ENCODE assay signal across 24 mouse cellular contexts in genomic region chr15:102110701-102111494, GRCm38 (mm10). TPM values are rescaled to one million over a fixed set of nuclear protein-coding genes. Genes with fewer than 3 reads are reported as not detected.
DNase-seq lines count a peak whose midpoint lies in the region; ATAC-seq and TF ChIP-seq lines count a peak whose summit lies in the region.
"Had no signal": no experiment of that assay in that cellular context is flagged by ENCODE, and none has a peak within 500 bp of the region (broad histone marks: within the 10 kb centered on the region; RNA-seq: fewer than 3 reads in every experiment).

No protein-coding gene starts in this region.

- H3K27me3 ChIP-seq in cerebellum, adult 2 months (ENCODE audit: control insufficient read depth, insufficient read depth, low read length) = no peaks in the 10 kb centered on the region
- no peaks in the 10 kb centered on the region for H3K27me3 ChIP-seq in limb, embryonic 15.5 days
- peaks cover 15% of the 10 kb centered on the region for H3K27me3 ChIP-seq in limb, embryonic 10.5 days (ENCODE audit: low read depth, poor library complexity, severe bottlenecking)
- H3K27me3 ChIP-seq: Patski had no signal

- no peak overlapping the region for H3K4me3 ChIP-seq in cerebellum, adult 2 months (replicated peaks; ENCODE audit: insufficient read depth, low read depth, low read length)
- H3K4me3 ChIP-seq in limb, embryonic 15.5 days = no peak overlapping the region
- no peak overlapping the region for H3K4me3 ChIP-seq in limb, embryonic 10.5 days
- peak overlapping the region; percentile 25 to 37; a peak in 2 of 4 replicates for H3K4me3 ChIP-seq in ES-E14 (ENCODE audit: insufficient read depth in 1 of 2, low read depth in 1 of 2, low read length in 2 of 2, poor library complexity in 1 of 2, severe bottlenecking in 1 of 2)
- H3K4me3 ChIP-seq: embryonic facial prominence, embryonic 10.5 days; forebrain, embryonic 13.5 days; heart, adult 2 months; layer of hippocampus, adult 2 months; midbrain, embryonic 13.5 days had no signal

- peak; percentile 35 to 47 for DNase-seq in cerebellum, postnatal 14 days
- no peak for DNase-seq in cerebellum, adult 2 months
- DNase-seq in heart, postnatal 4 days = peak; percentile 17
- no peak for DNase-seq in heart, postnatal 14 days
- DNase-seq in limb, embryonic 10.5 days (ENCODE audit: low spot score) = no peak
- no peak for DNase-seq in ES-E14 (ENCODE audit: low read depth, low spot score)
- DNase-seq in spleen, adult 12 weeks (ENCODE audit: low spot score) = no peak
- DNase-seq: adrenal gland, postnatal 10 days; layer of hippocampus, postnatal 36 days; liver; right cerebral cortex, postnatal 25 days had no signal

- H3K4me1 ChIP-seq in cerebellum, adult 2 months (ENCODE audit: control insufficient read depth, insufficient read depth, low read length) = peaks cover 42% of the 10 kb centered on the region
- H3K4me1 ChIP-seq in limb, embryonic 15.5 days = peaks cover 61% of the 10 kb centered on the region
- H3K4me1 ChIP-seq in limb, embryonic 10.5 days = peaks cover 44% of the 10 kb centered on the region
- H3K4me1 ChIP-seq in ES-E14 (ENCODE audit: control insufficient read depth in 2 of 2, insufficient read depth in 2 of 2, low read length in 2 of 2, poor library complexity in 1 of 2) = peaks cover 5 to 8% of the 10 kb centered on the region in 2 experiments; a peak in 2 of 4 replicates

- in situ Hi-C loops in ES-E14 (cut with MboI; ENCODE audit: low sequenced_read_pairs in 2 of 2, unreplicated experiment in 2 of 2) = no loop called here

- H3K4me2 ChIP-seq in limb, embryonic 15.5 days = no peak overlapping the region
- H3K4me2 ChIP-seq: forebrain, embryonic 13.5 days; midbrain, embryonic 13.5 days had no signal

- no peak for ATAC-seq in limb, embryonic 15.5 days (ENCODE audit: insufficient number of reproducible peaks, low FRiP score, low TSS enrichment, low read depth)
- ATAC-seq: forebrain, embryonic 13.5 days; hindbrain, embryonic 16.5 days; intestine, embryonic 16.5 days; lung, postnatal 0 days; midbrain, embryonic 13.5 days; Patski had no signal

- 73% methylated on average over 29 of the region's 29 CpGs for WGBS in cerebellum, adult 2 months
- 79% methylated on average over 29 of the region's 29 CpGs for WGBS in limb, embryonic 15.5 days
- WGBS in limb, embryonic 10.5 days = 82% methylated on average over 29 of the region's 29 CpGs

- TF ChIP-seq POLR2A in cerebellum, adult 2 months (IDR thresholded peaks at IDR 0.05; ENCODE audit: borderline replicate concordance, insufficient read depth, low read length) = no peak

- no peak overlapping the region for H3K9ac ChIP-seq in limb, embryonic 15.5 days
- peak overlapping the region; percentile 9; the same call in 1 of the 2 replicates for H3K9ac ChIP-seq in ES-E14 (ENCODE audit: insufficient read depth, low read depth, low read length, poor library complexity, severe bottlenecking)
- H3K9ac ChIP-seq: forebrain, embryonic 13.5 days; midbrain, embryonic 13.5 days had no signal

- H3K36me3 ChIP-seq in limb, embryonic 15.5 days = peaks cover 99% of the 10 kb centered on the region
- H3K36me3 ChIP-seq in limb, embryonic 10.5 days = peaks cover 79% of the 10 kb centered on the region
- peaks cover 4% of the 10 kb centered on the region; the same call in 1 of the 2 replicates for H3K36me3 ChIP-seq in ES-E14 (ENCODE audit: control insufficient read depth, insufficient read depth, low read length, poor library complexity, severe bottlenecking)

- H3K27ac ChIP-seq in cerebellum, adult 2 months (ENCODE audit: insufficient read depth, low read length) = no peak overlapping the region
- peak overlapping the region; percentile 18; the same call in 1 of the 2 replicates for H3K27ac ChIP-seq in limb, embryonic 15.5 days
- H3K27ac ChIP-seq in limb, embryonic 10.5 days = no peak overlapping the region
- H3K27ac ChIP-seq in ES-E14 (ENCODE audit: insufficient read depth, low read depth, low read length, poor library complexity, severe bottlenecking) = no peak overlapping the region
- H3K27ac ChIP-seq: embryonic facial prominence, embryonic 10.5 days; forebrain, embryonic 13.5 days; heart, adult 2 months; layer of hippocampus, adult 2 months; midbrain, embryonic 13.5 days had no signal

- intact Hi-C loops in heart, postnatal 14 days (cut with DNase I) = no loop called here

- no peaks in the 10 kb centered on the region for H3K9me3 ChIP-seq in limb, embryonic 15.5 days
- no peaks in the 10 kb centered on the region for H3K9me3 ChIP-seq in limb, embryonic 10.5 days (replicated peaks)
- no peaks in the 10 kb centered on the region for H3K9me3 ChIP-seq in ES-E14 (ENCODE audit: control insufficient read depth, insufficient read depth, low read depth, low read length)
- H3K9me3 ChIP-seq: embryonic facial prominence, embryonic 10.5 days; forebrain, embryonic 13.5 days; midbrain, embryonic 13.5 days had no signal

- TF ChIP-seq CTCF in cerebellum, adult 2 months (IDR thresholded peaks at IDR 0.05; ENCODE audit: borderline replicate concordance, insufficient read depth, low read depth, low read length) = no peak

TF ChIP-seq in ES-E14, 5 proteins besides CTCF, POLR2A, EP300 and RAD21:
- no peak for TF ChIP-seq ZC3H11A (IDR thresholded peaks at IDR 0.05; ENCODE audit: borderline replicate concordance, low read depth, low read length)
- TF ChIP-seq MAFK (IDR thresholded peaks at IDR 0.05; ENCODE audit: insufficient read depth, low read depth, low read length) = peak; percentile 77
- TF ChIP-seq ZNF384 (IDR thresholded peaks at IDR 0.05; ENCODE audit: low read depth, low read length) = no peak

RNA-seq across cellular contexts. Expression of gene Tns2, which starts 10.7 kb away (rescaled TPM):
- 33.6 and 33.7 TPM in 2 replicates for polyA plus RNA-seq in cerebellum, adult 2 months (2012; rRNA removed)
- 10 to 100 TPM; 65.8 to 70.3 TPM for total RNA-seq in heart, postnatal 4 days (2021)
- total RNA-seq in heart, postnatal 14 days (2021) = 100 to 1,000 TPM; 119 to 121 TPM
- 47.5 and 48.6 TPM in 2 replicates for polyA plus RNA-seq in limb, embryonic 15.5 days (2015; fragmentation: Nextera tagmentation; extraction: Ambion mirVana)
- polyA plus RNA-seq in limb, embryonic 10.5 days (2016; fragmentation: Nextera tagmentation; extraction: Ambion mirVana) = 13.0 and 18.6 TPM in 2 replicates
- 4.5 and 4.9 TPM in 2 replicates for total RNA-seq in ES-E14 (2012; rRNA removed)
- total RNA-seq: common myeloid progenitor, adult 5-6 weeks; megakaryocyte progenitor cell, adult 5-6 weeks had no signal

RNA-seq across cellular contexts. Expression of gene Spryd3, which starts 25.1 kb away (rescaled TPM):
- polyA plus RNA-seq in cerebellum, adult 2 months (2012; rRNA removed) = 159 and 161 TPM in 2 replicates
- 10 to 100 TPM; 19.9 to 22.6 TPM for total RNA-seq in heart, postnatal 4 days (2021)
- total RNA-seq in heart, postnatal 14 days (2021) = 10 to 100 TPM; 14.0 to 17.5 TPM
- 33.4 and 35.4 TPM in 2 replicates for polyA plus RNA-seq in limb, embryonic 15.5 days (2015; fragmentation: Nextera tagmentation; extraction: Ambion mirVana)
- polyA plus RNA-seq in limb, embryonic 10.5 days (2016; fragmentation: Nextera tagmentation; extraction: Ambion mirVana) = 12.6 and 14.6 TPM in 2 replicates
- total RNA-seq in ES-E14 (2012; rRNA removed) = 22.7 and 34.8 TPM in 2 replicates

RNA-seq across cellular contexts. Expression of gene Igfbp6, which starts 33.3 kb away (rescaled TPM):
- 15.0 and 18.7 TPM in 2 replicates for polyA plus RNA-seq in cerebellum, adult 2 months (2012; rRNA removed)
- 10 to 100 TPM; 10.0 to 12.5 TPM for total RNA-seq in heart, postnatal 4 days (2021)
- 10 to 100 TPM; 42.0 to 51.8 TPM for total RNA-seq in heart, postnatal 14 days (2021)
- 17.5 and 24.6 TPM in 2 replicates for polyA plus RNA-seq in limb, embryonic 15.5 days (2015; fragmentation: Nextera tagmentation; extraction: Ambion mirVana)
- 0.23 and 0.46 TPM in 2 replicates for polyA plus RNA-seq in limb, embryonic 10.5 days (2016; fragmentation: Nextera tagmentation; extraction: Ambion mirVana)
- 4.2 and 7.5 TPM in 2 replicates for total RNA-seq in ES-E14 (2012; rRNA removed)
- total RNA-seq: common myeloid progenitor, adult 5-6 weeks; megakaryocyte progenitor cell, adult 5-6 weeks had no signal

RNA-seq across cellular contexts. Expression of gene Eif4b, which starts 37.3 kb away (rescaled TPM):
- 114 TPM in 2 replicates for polyA plus RNA-seq in cerebellum, adult 2 months (2012; rRNA removed)
- total RNA-seq in heart, postnatal 4 days (2021) = 100 to 1,000 TPM; 142 to 145 TPM
- total RNA-seq in heart, postnatal 14 days (2021) = 100 to 1,000 TPM; 130 to 147 TPM
- 103 and 111 TPM in 2 replicates for polyA plus RNA-seq in limb, embryonic 15.5 days (2015; fragmentation: Nextera tagmentation; extraction: Ambion mirVana)
- 133 and 140 TPM in 2 replicates for polyA plus RNA-seq in limb, embryonic 10.5 days (2016; fragmentation: Nextera tagmentation; extraction: Ambion mirVana)
- 361 and 417 TPM in 2 replicates for total RNA-seq in ES-E14 (2012; rRNA removed)

RNA-seq across cellular contexts. Expression of gene Soat2, which starts 39.4 kb away (rescaled TPM):
- polyA plus RNA-seq in cerebellum, adult 2 months (2012; rRNA removed) = 0.08 TPM in 1 of 2 replicates, not detected in the other
- total RNA-seq in heart, postnatal 4 days (2021) = under 1 TPM; 0.11 to 0.17 TPM
- total RNA-seq in heart, postnatal 14 days (2021) = under 1 TPM in 1 of 2 experiments, not detected in 1; 0.17 TPM
- polyA plus RNA-seq in limb, embryonic 15.5 days (2015; fragmentation: Nextera tagmentation; extraction: Ambion mirVana) = 0.61 and 0.81 TPM in 2 replicates
- 0.06 and 0.24 TPM in 2 replicates for polyA plus RNA-seq in limb, embryonic 10.5 days (2016; fragmentation: Nextera tagmentation; extraction: Ambion mirVana)
- 5.3 and 9.5 TPM in 2 replicates for total RNA-seq in ES-E14 (2012; rRNA removed)
- total RNA-seq: layer of hippocampus, adult 2 months; left cerebral cortex, postnatal 14 days had no signal
- polyA plus RNA-seq: hindbrain, embryonic 16.5 days; midbrain, embryonic 13.5 days had no signal

Comparison
In these comparisons a context has a peak if more than half of its experiments do, and no peak if none do; other contexts are left out.
1. DNase-seq: peak in cerebellum, postnatal 14 days (2 of 2) and heart, postnatal 4 days (single experiment); none in cerebellum, adult 2 months (0 of 2), heart, postnatal 14 days (0 of 2), limb, embryonic 10.5 days (single experiment), ES-E14 (single experiment) and spleen, adult 12 weeks (single experiment).
2. H3K4me3 ChIP-seq: peak in ES-E14 (2 of 2); none in cerebellum, adult 2 months (single experiment), limb, embryonic 15.5 days (single experiment) and limb, embryonic 10.5 days (single experiment).
3. RNA of gene Tns2, which starts 10.7 kb away (total RNA-seq): 119 to 121 TPM in heart, postnatal 14 days and 65.8 to 70.3 TPM in heart, postnatal 4 days; 4.5 to 4.9 TPM in ES-E14; every median in the first group is over 10 times any median in the second.